Mouse (Mus musculus) C2C12 (cell line): ENCODE data around the gene Pitpnm1. TPM values are rescaled to one million over a fixed set of nuclear protein-coding genes. Genes with fewer than 3 reads are reported as not detected.

Source experiments
- H3K27me3 ChIP-seq: one replicate; pipeline ENCODE4 v1.6.1; 2011; ENCODE audit not compliant: control insufficient read depth, insufficient read depth, insufficient read length
- H3K36me3 ChIP-seq: one replicate; pipeline ENCODE4 v1.6.1; 2011; ENCODE audit not compliant: control insufficient read depth, insufficient read depth
- H3K4me3 ChIP-seq: one replicate; pipeline ENCODE4 v1.5.1; 2011; ENCODE audit warnings: mild to moderate bottlenecking, control low read depth; ENCODE audit not compliant: poor library complexity, insufficient read depth, severe bottlenecking
- H3K79me2 ChIP-seq: one replicate; pipeline ENCODE4 v1.6.1; 2011; ENCODE audit not compliant: control insufficient read depth, insufficient read depth
- H3K79me3 ChIP-seq: one replicate; pipeline ENCODE4 v1.6.1; 2011; ENCODE audit warnings: low read depth, control low read depth
- H3ac ChIP-seq: one replicate; pipeline ENCODE3; 2011; ENCODE audit warnings: low read depth; ENCODE audit not compliant: control insufficient read depth, insufficient read length
- CEBPB ChIP-seq: IDR thresholded peaks from one replicate; pipeline ENCODE4 v1.6.1; 2011; ENCODE audit warnings: low read depth, mild to moderate bottlenecking, control low read depth, moderate library complexity
- CTCF ChIP-seq: IDR thresholded peaks from one replicate; pipeline ENCODE4 v1.5.1; 2011; ENCODE audit not compliant: control insufficient read depth, insufficient read depth, insufficient read length
- FOSL1 ChIP-seq: IDR thresholded peaks from one replicate; pipeline ENCODE4 v1.8.0; 2011; ENCODE audit warnings: mild to moderate bottlenecking, low read length; ENCODE audit not compliant: poor library complexity, insufficient read depth, severe bottlenecking
- MAX ChIP-seq: IDR thresholded peaks from one replicate; pipeline ENCODE4 v1.6.1; 2011; ENCODE audit warnings: mild to moderate bottlenecking, control low read depth
- MYOD1 ChIP-seq: IDR thresholded peaks from one replicate; pipeline ENCODE4 v1.6.1; 2011; ENCODE audit warnings: low read depth; ENCODE audit not compliant: control insufficient read depth, insufficient read length
- MYOG ChIP-seq: IDR thresholded peaks from one replicate; pipeline ENCODE4 v1.6.1; 2011; ENCODE audit not compliant: control insufficient read depth, insufficient read length; ENCODE audit errors: extremely low read depth
- USF1 ChIP-seq: IDR thresholded peaks from one replicate; pipeline ENCODE4 v1.6.1; 2011; ENCODE audit warnings: low read depth, mild to moderate bottlenecking, control low read depth, moderate library complexity
- polyA plus RNA-seq: library from polyadenylated mRNA; unstranded; fragments of >200 nt; fragmentation: generic; extraction: Trizol; gene quantifications from one replicate; pipeline ENCODE4 v1.2.1, GENCODE M21; 2012; ENCODE audit warnings: missing spikeins

The Pitpnm1 gene
- polyA plus RNA-seq, 1 experiment = 43.1 TPM

DNA sequence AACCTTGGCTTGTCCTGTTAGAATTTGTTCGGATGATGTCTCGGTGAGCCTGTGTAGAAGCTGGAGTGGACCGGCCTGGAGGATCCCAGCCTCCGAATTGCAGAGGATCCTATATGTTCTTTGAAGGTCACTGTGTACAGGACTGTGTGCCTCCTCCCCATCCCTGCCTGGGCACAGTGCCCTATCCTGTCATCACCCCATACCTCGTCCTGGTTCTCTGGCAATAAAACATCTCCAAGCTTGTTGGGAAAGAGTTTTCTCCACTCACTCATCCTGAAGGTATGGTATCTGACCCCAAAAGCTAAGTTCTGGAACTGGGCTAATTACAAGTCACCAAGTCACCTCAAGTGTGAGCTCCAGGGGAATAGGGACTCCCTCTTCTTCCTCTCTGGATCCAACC, 12.7 kb upstream of the Pitpnm1 start:
- no peaks in the 10 kb centered on the region for H3K79me2 ChIP-seq
- TF ChIP-seq MYOD1 (no peak), CEBPB (peak; percentile 89), CTCF (no peak)

DNA sequence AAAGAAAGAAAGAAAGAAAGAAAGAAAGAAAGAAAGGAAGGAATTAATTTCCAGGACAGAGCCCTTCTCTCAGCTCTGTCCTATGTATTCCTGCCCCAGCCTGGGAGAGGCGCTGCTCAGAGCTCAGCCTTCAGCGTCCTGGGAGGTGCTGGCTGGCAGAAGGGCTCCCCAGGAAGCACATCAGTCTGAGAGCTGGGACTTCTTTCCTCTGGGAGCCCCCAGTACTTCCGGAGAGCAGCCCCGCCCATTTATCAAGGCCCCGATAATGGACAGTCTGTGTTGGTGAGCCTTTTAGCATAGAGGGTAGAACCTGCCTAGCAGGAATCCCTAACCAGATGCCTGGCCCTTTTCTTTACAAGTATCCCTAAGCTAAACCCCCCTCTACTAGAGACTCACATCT, 11.7 kb upstream of the Pitpnm1 start:
- no peaks in the 10 kb centered on the region for H3K79me2 ChIP-seq
- no peaks in the 10 kb centered on the region for H3K27me3 ChIP-seq
- no peaks in the 10 kb centered on the region for H3K36me3 ChIP-seq
- no peaks in the 10 kb centered on the region for H3K79me3 ChIP-seq
- H3ac ChIP-seq = no peak overlapping the region
- H3K4me3 ChIP-seq = no peak overlapping the region
- TF ChIP-seq CTCF (no peak), USF1 (no peak), MYOD1 (no peak), MYOG (no peak)

More for the DNA sequence above, 12.7 kb upstream of the Pitpnm1 start:
- Histone ChIP-seq H3K4me3 (no peak overlapping the region), H3K27me3 (no peaks in the 10 kb centered on the region), H3K79me3 (no peaks in the 10 kb centered on the region), H3K36me3 (no peaks in the 10 kb centered on the region), H3ac (no peak overlapping the region)

GRCm38 (mm10) chr19:4089128-4089527, 10.7 kb upstream of the Pitpnm1 start:
- Histone ChIP-seq H3K79me2 (no peaks in the 10 kb centered on the region), H3K4me3 (no peak overlapping the region)
- TF ChIP-seq MAX = no peak
- TF ChIP-seq MYOG = no peak
- no peak for TF ChIP-seq CEBPB
- no peak for TF ChIP-seq FOSL1
- no peak for TF ChIP-seq CTCF
- TF ChIP-seq MYOD1 = no peak
- TF ChIP-seq USF1 = no peak

GRCm38 (mm10) chr19:4090446-4090845, 9.4 kb upstream of the Pitpnm1 start:
- Histone ChIP-seq H3K27me3 (no peaks in the 10 kb centered on the region), H3K79me2 (no peaks in the 10 kb centered on the region), H3ac (no peak overlapping the region), H3K79me3 (no peaks in the 10 kb centered on the region), H3K36me3 (no peaks in the 10 kb centered on the region), H3K4me3 (no peak overlapping the region)
- TF ChIP-seq CEBPB = no peak
- TF ChIP-seq MYOG = no peak
- TF ChIP-seq FOSL1 = peak; percentile 5
- TF ChIP-seq USF1 = no peak
- peak; percentile 75 for TF ChIP-seq MYOD1
- TF ChIP-seq CTCF = no peak
- peak; percentile 88 for TF ChIP-seq MAX

More at GRCm38 (mm10) chr19:4089128-4089527, 10.7 kb upstream of the Pitpnm1 start:
- Histone ChIP-seq H3K27me3 (no peaks in the 10 kb centered on the region), H3ac (no peak overlapping the region), H3K36me3 (no peaks in the 10 kb centered on the region), H3K79me3 (no peaks in the 10 kb centered on the region)

- Histone ChIP-seq H3ac (no peak overlapping the region), H3K4me3 (no peak overlapping the region), H3K79me3 (no peaks in the 10 kb centered on the region), H3K79me2 (no peaks in the 10 kb centered on the region), H3K36me3 (no peaks in the 10 kb centered on the region), H3K27me3 (no peaks in the 10 kb centered on the region)
- TF ChIP-seq USF1 = no peak
- no peak for TF ChIP-seq FOSL1
- no peak for TF ChIP-seq MAX
- no peak for TF ChIP-seq MYOD1
- TF ChIP-seq MYOG = no peak
- TF ChIP-seq CTCF = no peak
- no peak for TF ChIP-seq CEBPB
Observed at GRCm38 (mm10) chr19:4091383-4091782, 8.4 kb upstream of the Pitpnm1 start.

DNA sequence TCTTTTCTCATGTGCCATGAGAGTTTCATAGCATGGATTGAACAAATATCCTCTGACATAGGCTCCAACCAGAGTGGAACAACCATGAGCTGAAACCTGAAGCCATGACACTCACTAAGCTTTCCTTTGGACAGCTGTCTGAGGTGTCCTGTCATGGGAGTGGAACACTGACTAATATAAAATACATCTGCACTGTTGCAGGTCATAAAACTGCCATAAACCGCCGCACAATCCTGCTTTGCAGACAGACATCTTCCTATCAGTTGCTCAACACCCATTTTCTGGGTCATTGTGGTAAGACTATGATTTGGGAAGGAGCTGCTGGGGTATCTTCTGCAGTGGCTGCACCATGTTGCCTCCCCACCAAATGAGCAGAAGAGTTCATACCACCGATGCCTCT, 7.0 kb upstream of the Pitpnm1 start:
- Histone ChIP-seq H3K79me2 (peaks cover 3% of the 10 kb centered on the region), H3ac (no peak overlapping the region), H3K27me3 (no peaks in the 10 kb centered on the region), H3K36me3 (no peaks in the 10 kb centered on the region), H3K4me3 (no peak overlapping the region), H3K79me3 (no peaks in the 10 kb centered on the region)
- TF ChIP-seq CTCF = no peak
- peak; percentile 30 for TF ChIP-seq FOSL1
- no peak for TF ChIP-seq MYOG
- peak; percentile 11 for TF ChIP-seq MAX
- peak; percentile 97 for TF ChIP-seq CEBPB
- TF ChIP-seq USF1 = no peak
- peak; percentile 89 for TF ChIP-seq MYOD1
